Mouse (Mus musculus) hindbrain, embryonic 12.5 days (tissue): ENCODE results near the gene Prlh. TPM values are rescaled to one million over a fixed set of nuclear protein-coding genes. Genes with fewer than 3 reads are reported as not detected.
A peak's percentile ranks its signal among the peaks of the same experiment; 100 is the strongest.

Experiments
- ATAC-seq: fragments of 200-750 bp; cut with Nextera tagmentation; 2 replicates; pipeline ENCODE4 v1.8.0; 2017; ENCODE audit warnings: moderate TSS enrichment; ENCODE audit not compliant: low FRiP score
- H3K27ac ChIP-seq: fragments of 300-500 bp; sonication (generic); 2 replicates; pipeline ENCODE4 v1.5.1; 2016; ENCODE audit warnings: mild to moderate bottlenecking
- H3K27me3 ChIP-seq: fragments of 300-500 bp; sonication (generic); 2 replicates; pipeline ENCODE4 v1.6.1; 2016; ENCODE audit warnings: mild to moderate bottlenecking
- H3K36me3 ChIP-seq: fragments of 300-500 bp; sonication (generic); 2 replicates; pipeline ENCODE4 v1.6.1; 2016; ENCODE audit warnings: mild to moderate bottlenecking
- H3K4me1 ChIP-seq: fragments of 300-500 bp; sonication (generic); 2 replicates; pipeline ENCODE4 v1.6.1; 2016
- H3K4me2 ChIP-seq: fragments of 300-500 bp; sonication (generic); replicated peaks from 2 replicates; pipeline ENCODE4 v1.6.1; 2016; ENCODE audit warnings: mild to moderate bottlenecking
- H3K4me3 ChIP-seq: fragments of 300-500 bp; sonication (generic); 2 replicates; pipeline ENCODE4 v1.5.1; 2016; ENCODE audit warnings: mild to moderate bottlenecking
- H3K9ac ChIP-seq: fragments of 300-500 bp; sonication (generic); 2 replicates; pipeline ENCODE4 v1.6.1; 2016; ENCODE audit warnings: mild to moderate bottlenecking, moderate library complexity
- H3K9me3 ChIP-seq: fragments of 300-500 bp; sonication (generic); replicated peaks from 2 replicates; pipeline ENCODE4 v1.6.1; 2016; ENCODE audit warnings: mild to moderate bottlenecking
- WGBS: fragments of 180-500 bp; shearing (Covaris S2); methylation state at CpG from one replicate; pipeline ENCODE4 v1.1.7; 2016; 5-methylcytosine and 5-hydroxymethylcytosine counted together
- polyA plus RNA-seq: library from polyadenylated mRNA; unstranded; fragments of >200 nt; fragmentation: Nextera tagmentation; extraction: Ambion mirVana; gene quantifications from 2 replicates; pipeline ENCODE4 v1.2.1, GENCODE M21; 2016

The Prlh gene
- polyA plus RNA-seq, 1 experiment from 2014 or later = not detected

DNA sequence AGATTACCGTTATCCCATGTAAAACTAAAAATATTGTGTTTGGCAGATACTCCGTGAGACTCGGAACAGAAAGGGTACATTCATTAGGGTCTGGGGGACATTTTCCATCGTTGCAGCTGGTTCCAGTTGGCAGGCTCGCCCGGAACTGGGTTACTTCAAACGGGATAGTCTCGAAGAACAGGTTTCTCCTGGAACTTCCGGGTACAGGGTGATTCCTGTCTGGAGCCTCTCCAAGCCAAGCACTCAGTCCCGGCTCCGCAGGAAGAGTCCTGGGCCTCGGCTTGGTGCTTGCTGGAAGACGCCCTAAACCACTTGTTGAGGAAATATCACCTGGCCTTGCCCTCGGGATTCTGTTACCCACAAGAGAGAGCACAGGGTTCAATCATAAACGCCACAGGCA, 25.6 kb upstream of the Prlh start:
- H3K9ac ChIP-seq = no peak overlapping the region
- no peak overlapping the region for H3K27ac ChIP-seq
- no peak overlapping the region for H3K4me2 ChIP-seq
- H3K36me3 ChIP-seq = no peaks in the 10 kb centered on the region
- WGBS = 58% methylated on average over 15 of the region's 15 CpGs
- no peak for ATAC-seq
- H3K9me3 ChIP-seq = no peaks in the 10 kb centered on the region
- peaks cover 7% of the 10 kb centered on the region for H3K27me3 ChIP-seq
- peaks cover 3% of the 10 kb centered on the region; the same call in 1 of the 2 replicates for H3K4me1 ChIP-seq
- H3K4me3 ChIP-seq = no peak overlapping the region

- Histone ChIP-seq H3K27me3 (peaks cover 7% of the 10 kb centered on the region), H3K9ac (peak overlapping the region; percentile 37; the same call in 1 of the 2 replicates), H3K9me3 (no peaks in the 10 kb centered on the region), H3K4me2 (peak overlapping the region; percentile 54), H3K4me1 (peaks cover 3% of the 10 kb centered on the region; the same call in 1 of the 2 replicates), H3K36me3 (no peaks in the 10 kb centered on the region), H3K27ac (no peak overlapping the region), H3K4me3 (peak overlapping the region; percentile 8)
- WGBS = 2% methylated on average over 23 of the region's 23 CpGs
- ATAC-seq = 0 out of 2 replicates have a peak, but pooled peaks have one; percentile 48
These were observed 24.9 kb upstream of the Prlh start for GRCm38 (mm10) chr1:90927929-90928574.

DNA sequence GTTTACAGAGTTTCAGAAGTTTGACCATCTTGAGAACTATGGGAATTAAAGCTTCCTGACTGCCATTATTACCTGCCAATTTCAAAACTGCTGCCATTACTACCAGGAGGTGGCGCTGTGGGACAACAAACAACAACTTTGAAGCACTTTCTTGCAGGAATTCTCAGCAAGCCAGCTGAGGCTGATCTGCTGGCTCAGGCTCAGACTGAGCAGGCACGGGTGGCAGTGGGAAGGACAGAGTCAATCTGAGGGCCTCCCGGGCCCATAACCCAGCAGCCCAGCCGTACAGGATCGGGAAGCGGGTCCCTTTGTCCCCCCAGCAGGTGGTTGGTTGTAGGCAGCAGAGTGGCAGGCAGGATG, 24.4 kb upstream of the Prlh start:
- H3K27me3 ChIP-seq = peaks cover 7% of the 10 kb centered on the region
- ATAC-seq = 0 out of 2 replicates have a peak, but pooled peaks have one; percentile 67
- H3K4me2 ChIP-seq = peak overlapping the region; percentile 54
- no peak overlapping the region for H3K27ac ChIP-seq
- H3K36me3 ChIP-seq = no peaks in the 10 kb centered on the region
- peak overlapping the region; percentile 8; the same call in 1 of the 2 replicates for H3K4me3 ChIP-seq
- H3K9ac ChIP-seq = no peak overlapping the region
- H3K9me3 ChIP-seq = no peaks in the 10 kb centered on the region
- H3K4me1 ChIP-seq = peaks cover 3% of the 10 kb centered on the region; the same call in 1 of the 2 replicates
- 6% methylated on average over 6 of the region's 6 CpGs for WGBS

DNA sequence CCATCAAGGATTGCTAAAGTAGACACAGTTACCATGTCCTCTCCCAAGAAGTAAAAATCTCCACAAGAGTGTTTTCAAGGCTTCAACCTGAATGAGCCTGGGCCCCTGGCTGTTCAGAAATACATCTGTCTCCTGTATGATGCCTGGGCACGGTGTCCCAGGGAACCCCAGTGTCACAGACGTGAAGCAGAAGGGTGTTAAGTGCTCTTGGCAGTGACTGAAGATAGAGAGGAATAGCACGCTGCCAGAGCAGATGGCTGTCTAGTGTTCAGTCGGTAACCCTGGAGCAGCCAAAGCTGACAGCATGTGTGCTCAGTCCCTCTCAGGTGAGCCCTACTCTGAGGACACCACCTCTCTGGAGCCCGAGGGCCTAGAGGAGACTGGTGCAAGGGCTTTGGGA, 19.9 kb upstream of the Prlh start:
- Histone ChIP-seq H3K27me3 (peaks cover 4% of the 10 kb centered on the region; the same call in 1 of the 2 replicates), H3K9me3 (no peaks in the 10 kb centered on the region), H3K36me3 (no peaks in the 10 kb centered on the region), H3K4me2 (no peak overlapping the region), H3K4me1 (peaks cover 2% of the 10 kb centered on the region; the same call in 1 of the 2 replicates), H3K9ac (no peak overlapping the region), H3K27ac (no peak overlapping the region), H3K4me3 (no peak overlapping the region)
- ATAC-seq = no peak
- WGBS = 78% methylated on average over 5 of the region's 5 CpGs

DNA sequence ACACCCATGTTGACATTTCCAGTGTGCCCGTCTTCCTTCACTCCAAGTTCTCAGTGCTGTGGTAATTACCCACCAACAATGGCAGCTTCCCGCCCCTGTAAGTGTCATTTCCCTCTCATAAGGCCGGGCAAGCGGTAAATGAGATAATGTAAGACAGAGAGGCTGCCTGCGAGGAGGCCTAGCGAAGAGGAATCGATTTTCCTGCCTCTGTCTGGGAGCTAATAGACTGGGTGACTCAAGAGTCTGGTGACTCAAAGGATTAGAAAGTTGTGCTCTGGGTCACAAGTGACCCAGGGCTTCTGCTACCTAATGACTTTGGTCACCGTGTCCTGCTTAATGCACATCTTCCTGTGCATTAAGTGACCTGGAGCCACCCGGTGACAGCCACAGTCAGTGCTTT, 15.9 kb upstream of the Prlh start:
- 80% methylated on average over 9 of the region's 9 CpGs for WGBS
- no peaks in the 10 kb centered on the region for H3K9me3 ChIP-seq

DNA sequence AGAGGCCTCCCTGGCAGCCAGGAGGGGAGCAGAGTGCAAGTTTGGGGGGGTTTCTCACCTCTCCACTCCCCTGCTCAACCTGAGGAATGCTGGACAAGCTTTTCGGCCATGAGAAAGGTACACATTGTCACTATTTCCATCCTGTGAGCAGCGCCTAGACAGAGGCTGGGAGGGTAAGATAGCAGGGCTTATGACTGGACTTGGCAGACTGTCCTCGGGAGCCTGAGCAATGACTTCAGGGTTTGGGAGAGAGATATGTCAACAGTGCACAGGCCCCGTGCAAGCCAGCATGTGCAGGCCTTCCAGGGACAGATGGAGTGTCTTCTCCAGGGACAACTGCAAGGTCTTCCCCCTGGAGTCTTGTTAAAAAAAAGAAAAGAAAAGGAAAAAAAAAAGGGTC, 12.9 kb upstream of the Prlh start:
- Histone ChIP-seq H3K9ac (no peak overlapping the region), H3K4me2 (no peak overlapping the region), H3K27me3 (no peaks in the 10 kb centered on the region), H3K4me1 (no peaks in the 10 kb centered on the region), H3K36me3 (no peaks in the 10 kb centered on the region), H3K4me3 (no peak overlapping the region), H3K27ac (no peak overlapping the region), H3K9me3 (no peaks in the 10 kb centered on the region)
- ATAC-seq = no peak
- WGBS = 84% methylated on average over 4 of the region's 4 CpGs

More for the DNA sequence above, 15.9 kb upstream of the Prlh start:
- H3K27me3 ChIP-seq = no peaks in the 10 kb centered on the region
- H3K9ac ChIP-seq = no peak overlapping the region
- H3K36me3 ChIP-seq = no peaks in the 10 kb centered on the region
- ATAC-seq = no peak
- H3K4me1 ChIP-seq = no peaks in the 10 kb centered on the region
- H3K4me3 ChIP-seq = no peak overlapping the region
- no peak overlapping the region for H3K4me2 ChIP-seq
- no peak overlapping the region for H3K27ac ChIP-seq

GRCm38 (mm10) chr1:90945171-90945570, 7.7 kb upstream of the Prlh start:
- H3K4me2 ChIP-seq = no peak overlapping the region
- no peak overlapping the region for H3K27ac ChIP-seq
- H3K27me3 ChIP-seq = no peaks in the 10 kb centered on the region
- H3K36me3 ChIP-seq = no peaks in the 10 kb centered on the region
- no peak overlapping the region for H3K4me3 ChIP-seq
- no peak overlapping the region for H3K9ac ChIP-seq
- WGBS = 45% methylated on average over 10 of the region's 10 CpGs
- H3K9me3 ChIP-seq = no peaks in the 10 kb centered on the region
- no peaks in the 10 kb centered on the region for H3K4me1 ChIP-seq
- ATAC-seq = no peak

- ATAC-seq = no peak
- 70% methylated on average over 2 of the region's 2 CpGs for WGBS
- Histone ChIP-seq H3K4me3 (no peak overlapping the region), H3K9ac (no peak overlapping the region), H3K27me3 (no peaks in the 10 kb centered on the region), H3K4me2 (no peak overlapping the region), H3K4me1 (no peaks in the 10 kb centered on the region), H3K27ac (no peak overlapping the region), H3K9me3 (no peaks in the 10 kb centered on the region), H3K36me3 (no peaks in the 10 kb centered on the region)
These were observed 5.7 kb upstream of the Prlh start for GRCm38 (mm10) chr1:90947252-90947651.

DNA sequence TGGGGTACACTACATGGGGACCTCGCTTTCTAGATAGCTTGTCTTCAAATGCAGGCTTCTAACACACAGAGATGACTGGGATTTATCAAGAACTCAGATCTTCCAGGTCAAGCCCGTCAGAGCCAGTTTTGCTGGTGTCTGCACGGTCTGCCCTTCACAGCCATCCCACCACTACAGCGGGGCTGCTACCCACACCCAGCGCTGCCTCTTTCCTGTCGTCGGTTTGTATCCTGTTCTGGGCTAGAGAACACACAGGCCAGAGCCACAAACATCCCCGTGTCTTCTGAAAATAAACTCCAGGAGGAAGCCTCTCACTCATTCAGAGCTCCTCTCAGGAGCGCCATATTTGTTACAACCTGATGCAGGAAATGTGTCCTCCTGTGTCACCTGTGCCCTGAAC, 3.6 kb upstream of the Prlh start:
- H3K9ac ChIP-seq = no peak overlapping the region
- no peaks in the 10 kb centered on the region for H3K36me3 ChIP-seq
- no peaks in the 10 kb centered on the region for H3K9me3 ChIP-seq
- no peak overlapping the region for H3K4me3 ChIP-seq
- 81% methylated on average over 9 of the region's 9 CpGs for WGBS
- ATAC-seq = no peak
- H3K27me3 ChIP-seq = no peaks in the 10 kb centered on the region
- H3K27ac ChIP-seq = no peak overlapping the region
- H3K4me1 ChIP-seq = no peaks in the 10 kb centered on the region
- no peak overlapping the region for H3K4me2 ChIP-seq

GRCm38 (mm10) chr1:90951670-90952069, 1.2 kb upstream of the Prlh start:
- 80% methylated on average over 7 of the region's 7 CpGs for whole genome bisulfite sequencing

DNA sequence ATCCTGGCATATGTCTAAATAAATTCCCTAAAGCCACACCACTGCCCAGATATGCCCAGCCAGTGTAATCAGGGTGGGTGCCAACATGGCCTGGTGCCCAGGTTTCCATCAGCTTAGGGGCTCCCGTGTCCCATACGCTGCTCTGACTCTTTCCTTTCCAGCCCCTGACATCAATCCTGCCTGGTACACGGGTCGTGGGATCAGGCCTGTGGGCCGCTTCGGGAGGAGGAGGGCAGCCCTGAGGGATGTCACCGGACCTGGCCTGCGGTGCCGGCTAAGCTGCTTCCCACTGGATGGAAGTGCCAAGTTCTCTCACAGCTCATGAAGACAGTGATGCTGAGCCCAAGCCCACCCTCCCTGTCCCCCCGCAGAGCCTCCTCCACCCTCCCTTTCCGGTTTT, 780 bp downstream of the Prlh start:
- Histone ChIP-seq H3K4me1 (no peaks in the 10 kb centered on the region), H3K9ac (no peak overlapping the region), H3K4me3 (no peak overlapping the region), H3K36me3 (no peaks in the 10 kb centered on the region), H3K27ac (no peak overlapping the region), H3K27me3 (0 out of 2 replicates have a peak, but pooled peaks cover 3% of the 10 kb centered on the region), H3K9me3 (no peaks in the 10 kb centered on the region), H3K4me2 (no peak overlapping the region)
- no peak for ATAC-seq
- 74% methylated on average over 11 of the region's 11 CpGs for WGBS

More at GRCm38 (mm10) chr1:90951670-90952069, 1.2 kb upstream of the Prlh start:
- Histone ChIP-seq H3K4me1 (no peaks in the 10 kb centered on the region), H3K9me3 (no peaks in the 10 kb centered on the region), H3K4me3 (no peak overlapping the region), H3K9ac (no peak overlapping the region), H3K27ac (no peak overlapping the region), H3K36me3 (no peaks in the 10 kb centered on the region), H3K27me3 (no peaks in the 10 kb centered on the region), H3K4me2 (no peak overlapping the region)
- ATAC-seq = no peak

- no peaks in the 10 kb centered on the region for H3K4me1 ChIP-seq
- 39% methylated on average over 7 of the region's 7 CpGs for WGBS
These were observed 3.6 kb downstream of the Prlh start for GRCm38 (mm10) chr1:90956245-90957096.

More at GRCm38 (mm10) chr1:90956245-90957096, 3.6 kb downstream of the Prlh start:
- H3K27me3 ChIP-seq = 0 out of 2 replicates have a peak, but pooled peaks cover 3% of the 10 kb centered on the region
- no peaks in the 10 kb centered on the region for H3K36me3 ChIP-seq
- H3K4me2 ChIP-seq = no peak overlapping the region
- no peak overlapping the region for H3K4me3 ChIP-seq
- H3K9me3 ChIP-seq = no peaks in the 10 kb centered on the region
- no peak overlapping the region for H3K27ac ChIP-seq
- ATAC-seq = peak; percentile 58
- H3K9ac ChIP-seq = no peak overlapping the region
